Mouse (Mus musculus): ENCODE results near the gene 9130409I23Rik. TPM values are rescaled to one million over a fixed set of nuclear protein-coding genes. Genes with fewer than 3 reads are reported as not detected.

9130409I23Rik gene
- not detected in 2 replicates for polyA plus RNA-seq (2012; rRNA removed)

DNA sequence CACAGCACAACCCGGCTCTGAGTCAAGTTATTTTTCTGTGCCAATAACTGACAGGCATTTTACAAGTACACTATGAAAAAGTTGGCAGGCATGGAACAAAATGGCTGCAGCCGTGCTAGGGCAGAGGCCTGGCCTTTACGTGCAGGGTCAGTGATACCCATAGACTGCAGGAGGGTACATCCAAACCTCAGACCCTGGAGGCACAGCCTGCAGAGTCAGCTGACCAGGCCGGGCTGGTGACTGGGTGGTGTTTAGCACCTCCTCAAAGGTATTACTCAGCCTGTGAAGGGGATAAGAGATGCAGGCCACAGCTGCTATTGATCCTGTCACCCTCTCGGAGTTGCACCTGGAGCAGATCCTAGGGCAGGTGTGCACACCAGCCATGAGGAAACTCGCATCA is at the start of gene 9130409I23Rik:
Gene 9130409I23Rik (plus strand): TSS at position 301 of the 400 bp plus-strand sequence.

DNA sequence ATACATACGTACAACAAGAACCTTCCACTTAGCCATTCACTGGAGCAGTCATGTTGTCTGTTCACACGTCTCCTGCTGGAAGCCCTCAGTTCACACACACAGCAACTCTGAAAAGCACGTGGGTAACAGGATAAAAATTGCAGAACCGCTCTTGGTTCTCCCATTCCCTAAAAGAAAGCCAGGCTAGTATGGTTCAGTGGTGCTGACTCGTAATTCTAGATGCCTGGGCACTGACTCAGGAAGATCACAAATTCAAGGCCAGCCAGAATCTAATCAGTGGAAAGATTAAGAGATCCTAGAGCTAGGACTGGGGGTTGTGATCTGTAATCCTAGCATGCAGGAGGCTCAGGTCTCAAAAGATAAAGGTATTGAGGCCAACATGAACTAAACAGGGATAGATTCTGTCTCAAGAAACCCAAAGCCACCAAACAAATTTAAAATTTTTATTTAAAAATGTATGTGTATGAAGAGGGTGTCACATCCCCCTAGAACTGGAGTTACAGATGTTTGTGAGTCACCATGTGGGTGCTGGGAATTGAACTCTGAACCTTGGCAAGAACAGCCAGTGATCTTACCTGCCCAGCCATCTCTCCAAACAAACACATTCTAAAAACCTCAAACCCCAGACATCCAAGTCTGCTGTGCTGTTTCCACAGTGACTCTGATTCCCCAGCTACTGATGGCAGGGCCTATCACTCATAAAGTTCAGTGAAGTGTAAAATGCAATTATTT is 30.1 kb upstream of the 9130409I23Rik start, which contains the start of gene Ephx1:
Gene Ephx1 (minus strand): TSS at position 149 of the 732 bp plus-strand sequence.

Other genes with a start within 250 kb of the 9130409I23Rik start
- 1,782 and 2,303 TPM in 2 replicates for gene H3f3a, start 237.3 kb upstream of the 9130409I23Rik start, polyA plus RNA-seq (2012; rRNA removed)
- 26.9 and 36.6 TPM in 2 replicates for gene Sde2, start 200.1 kb upstream of the 9130409I23Rik start, polyA plus RNA-seq (2012; rRNA removed)
- 0.09 TPM in 1 of 2 replicates, not detected in the other for gene Lefty2, start 158.1 kb upstream of the 9130409I23Rik start, polyA plus RNA-seq (2012; rRNA removed)
- gene Pycr2, start 146.9 kb upstream of the 9130409I23Rik start, polyA plus RNA-seq (2012; rRNA removed) = 56.5 and 60.9 TPM in 2 replicates
- 1.7 and 2.7 TPM in 2 replicates for gene Lefty1, start 116.2 kb upstream of the 9130409I23Rik start, polyA plus RNA-seq (2012; rRNA removed)
- gene Tmem63a, start 108.9 kb upstream of the 9130409I23Rik start, polyA plus RNA-seq (2012; rRNA removed) = 4.0 and 10.2 TPM in 2 replicates
- gene Ephx1, start 30.3 kb upstream of the 9130409I23Rik start, polyA plus RNA-seq (2012; rRNA removed) = 0.95 and 1.4 TPM in 2 replicates
- 37.4 and 64.3 TPM in 2 replicates for gene Nvl, start 93.0 kb downstream of the 9130409I23Rik start, polyA plus RNA-seq (2012; rRNA removed)
- gene Cnih4, start 93.5 kb downstream of the 9130409I23Rik start, polyA plus RNA-seq (2012; rRNA removed) = 30.9 and 33.8 TPM in 2 replicates
- gene Wdr26, start 160.8 kb downstream of the 9130409I23Rik start, polyA plus RNA-seq (2012; rRNA removed) = 67.8 and 80.1 TPM in 2 replicates

Measured in central nervous system, embryonic 11.5 days (tissue).